Mouse (Mus musculus) olfactory bulb, adult 2 months (tissue): ENCODE results near the gene Appl2.

Experiments used
- CTCF ChIP-seq: fragments of 200-500 bp; IDR thresholded peaks from 2 replicates; pipeline ENCODE4 v1.5.1; 2012; ENCODE audit warnings: low read depth, mild to moderate bottlenecking, low read length, moderate library complexity; ENCODE audit not compliant: insufficient read depth
- POLR2A ChIP-seq: fragments of 200-500 bp; IDR thresholded peaks from 2 replicates; pipeline ENCODE4 v1.6.1; 2012; ENCODE audit warnings: mild to moderate bottlenecking, low read depth, low read length, moderate library complexity; ENCODE audit not compliant: insufficient read depth

DNA sequence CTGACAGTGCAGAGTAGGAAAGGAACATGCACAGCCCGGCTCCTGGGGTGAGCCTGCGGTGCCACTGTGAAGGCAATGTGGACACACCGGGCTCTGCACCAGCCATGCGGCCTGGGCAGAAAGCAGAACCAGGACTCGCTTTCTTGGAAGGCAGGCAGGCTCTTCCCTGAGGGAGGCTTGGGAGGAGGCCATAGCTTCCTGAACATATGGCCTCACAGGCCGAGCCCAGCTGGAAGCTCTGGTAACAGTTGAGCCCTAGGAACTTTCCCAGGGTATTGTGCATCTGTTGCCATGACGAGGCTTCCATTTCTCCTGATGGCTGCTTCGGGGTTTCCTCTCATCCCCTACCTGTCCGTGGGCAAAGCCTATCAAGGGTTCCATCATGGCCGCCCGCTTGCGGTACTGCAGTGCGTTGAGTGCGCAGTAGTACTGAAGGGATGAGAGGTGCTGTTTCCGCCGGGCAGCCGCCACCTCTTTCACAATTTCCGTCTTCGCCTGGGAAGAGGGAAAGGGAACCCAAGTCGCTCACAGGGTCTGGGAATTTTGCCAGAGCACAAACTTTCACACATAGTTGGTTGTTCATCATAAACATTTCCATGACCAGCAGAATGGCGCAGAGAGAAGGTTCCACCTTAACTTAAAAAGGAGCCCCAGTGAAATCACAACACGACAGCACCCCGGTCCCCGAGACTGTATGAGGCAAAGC is 28.0 kb downstream of the Appl2 start:
- TF ChIP-seq CTCF (no peak), POLR2A (no peak)
